Mouse (Mus musculus): ENCODE measurements around the gene Smug1. TPM values are rescaled to one million over a fixed set of nuclear protein-coding genes. Genes with fewer than 3 reads are reported as not detected.
A peak's percentile ranks its signal among the peaks of the same experiment; 100 is the strongest.

The Smug1 gene
- polyA plus RNA-seq, 1 experiment from 2014 or later: 15.8 TPM

GRCm38 (mm10) chr15:103156890-103157289 is 10.0 kb downstream of the Smug1 start:
- Histone ChIP-seq H3K27ac (replicated peaks) (no peak overlapping the region), H3K4me1 (0 out of 2 replicates have a peak, but pooled peaks cover 2% of the 10 kb centered on the region), H3K4me3 (no peak overlapping the region), H3K27me3 (replicated peaks) (peaks cover 39% of the 10 kb centered on the region), H3K9me3 (no peaks in the 10 kb centered on the region), H3K9ac (no peak overlapping the region), H3K36me3 (peaks cover 27% of the 10 kb centered on the region), H3K4me2 (no peak overlapping the region)
- 57% methylated on average over 7 of the region's 7 CpGs for WGBS
- ATAC-seq (ENCODE audit: extremely low read depth, insufficient number of reproducible peaks, low FRiP score, low TSS enrichment): no peak

- H3K9ac ChIP-seq: no peak overlapping the region
- H3K27me3 ChIP-seq (replicated peaks): peaks cover 49% of the 10 kb centered on the region
- no peak overlapping the region for H3K4me3 ChIP-seq
- no peak overlapping the region for H3K4me2 ChIP-seq
- no peaks in the 10 kb centered on the region for H3K9me3 ChIP-seq
- no peaks in the 10 kb centered on the region for H3K4me1 ChIP-seq
- H3K36me3 ChIP-seq: peaks cover 27% of the 10 kb centered on the region
- H3K27ac ChIP-seq (replicated peaks): no peak overlapping the region
- WGBS: 42% methylated on average over 32 of the region's 32 CpGs
- ATAC-seq (ENCODE audit: extremely low read depth, insufficient number of reproducible peaks, low FRiP score, low TSS enrichment): no peak
Observed at GRCm38 (mm10) chr15:103155366-103156321, 11.2 kb downstream of the Smug1 start.

- WGBS: 77% methylated on average over 4 of the region's 4 CpGs
- Histone ChIP-seq H3K4me2 (no peak overlapping the region), H3K4me1 (no peaks in the 10 kb centered on the region), H3K36me3 (peaks cover 27% of the 10 kb centered on the region), H3K9ac (no peak overlapping the region), H3K27ac (replicated peaks) (no peak overlapping the region), H3K27me3 (replicated peaks) (peaks cover 75% of the 10 kb centered on the region), H3K4me3 (no peak overlapping the region), H3K9me3 (no peaks in the 10 kb centered on the region)
- no peak for ATAC-seq (ENCODE audit: extremely low read depth, insufficient number of reproducible peaks, low FRiP score, low TSS enrichment)
Observed at GRCm38 (mm10) chr15:103152890-103153610, 13.8 kb downstream of the Smug1 start.

GRCm38 (mm10) chr15:103152371-103152770 is 14.5 kb downstream of the Smug1 start:
- H3K4me2 ChIP-seq: no peak overlapping the region
- no peak overlapping the region for H3K27ac ChIP-seq (replicated peaks)
- peaks cover 76% of the 10 kb centered on the region for H3K27me3 ChIP-seq (replicated peaks)
- no peak overlapping the region for H3K4me3 ChIP-seq
- H3K4me1 ChIP-seq: no peaks in the 10 kb centered on the region
- H3K36me3 ChIP-seq: peaks cover 22% of the 10 kb centered on the region
- WGBS: 72% methylated on average over 3 of the region's 3 CpGs
- no peak overlapping the region for H3K9ac ChIP-seq
- no peak for ATAC-seq (ENCODE audit: extremely low read depth, insufficient number of reproducible peaks, low FRiP score, low TSS enrichment)
- no peaks in the 10 kb centered on the region for H3K9me3 ChIP-seq

GRCm38 (mm10) chr15:103147779-103148178 is 19.1 kb downstream of the Smug1 start:
- Histone ChIP-seq H3K4me2 (no peak overlapping the region), H3K27ac (replicated peaks) (no peak overlapping the region), H3K9me3 (no peaks in the 10 kb centered on the region), H3K4me3 (no peak overlapping the region), H3K4me1 (peaks cover 4% of the 10 kb centered on the region), H3K36me3 (no peaks in the 10 kb centered on the region), H3K9ac (no peak overlapping the region), H3K27me3 (replicated peaks) (peaks cover 96% of the 10 kb centered on the region)
- no peak for ATAC-seq (ENCODE audit: extremely low read depth, insufficient number of reproducible peaks, low FRiP score, low TSS enrichment)
- WGBS: 59% methylated on average over 9 of the region's 9 CpGs

GRCm38 (mm10) chr15:103147422-103147690 is 19.5 kb downstream of the Smug1 start:
- Histone ChIP-seq H3K36me3 (no peaks in the 10 kb centered on the region), H3K4me3 (peak overlapping the region; percentile 57), H3K4me2 (peak overlapping the region; percentile 86), H3K27ac (replicated peaks) (no peak overlapping the region), H3K27me3 (replicated peaks) (peaks cover 93% of the 10 kb centered on the region), H3K9me3 (no peaks in the 10 kb centered on the region), H3K9ac (no peak overlapping the region), H3K4me1 (peaks cover 4% of the 10 kb centered on the region)
- no peak for ATAC-seq (ENCODE audit: extremely low read depth, insufficient number of reproducible peaks, low FRiP score, low TSS enrichment)
- 25% methylated on average over 3 of the region's 3 CpGs for WGBS

GRCm38 (mm10) chr15:103146627-103147421 is 20.1 kb downstream of the Smug1 start:
- Histone ChIP-seq H3K36me3 (no peaks in the 10 kb centered on the region), H3K27ac (replicated peaks) (no peak overlapping the region), H3K9me3 (no peaks in the 10 kb centered on the region), H3K27me3 (replicated peaks) (peaks cover 93% of the 10 kb centered on the region), H3K9ac (peak overlapping the region; percentile 79), H3K4me2 (peak overlapping the region; percentile 86), H3K4me3 (peak overlapping the region; percentile 57), H3K4me1 (peaks cover 4% of the 10 kb centered on the region)
- ATAC-seq (ENCODE audit: extremely low read depth, insufficient number of reproducible peaks, low FRiP score, low TSS enrichment): no peak
- WGBS: 2% methylated on average over 57 of the region's 57 CpGs

GRCm38 (mm10) chr15:103145635-103146299 is 21.1 kb downstream of the Smug1 start:
- Histone ChIP-seq H3K4me2 (no peak overlapping the region), H3K36me3 (no peaks in the 10 kb centered on the region), H3K9me3 (no peaks in the 10 kb centered on the region), H3K9ac (no peak overlapping the region), H3K27me3 (replicated peaks) (peaks cover 94% of the 10 kb centered on the region), H3K27ac (replicated peaks) (no peak overlapping the region), H3K4me3 (no peak overlapping the region), H3K4me1 (peaks cover 4% of the 10 kb centered on the region)
- ATAC-seq (ENCODE audit: extremely low read depth, insufficient number of reproducible peaks, low FRiP score, low TSS enrichment): no peak
- WGBS: 62% methylated on average over 11 of the region's 11 CpGs

- Histone ChIP-seq H3K9me3 (no peaks in the 10 kb centered on the region), H3K27me3 (replicated peaks) (peaks cover 94% of the 10 kb centered on the region), H3K4me3 (no peak overlapping the region), H3K36me3 (no peaks in the 10 kb centered on the region), H3K4me2 (no peak overlapping the region), H3K27ac (replicated peaks) (no peak overlapping the region), H3K9ac (no peak overlapping the region), H3K4me1 (peaks cover 4% of the 10 kb centered on the region)
- 24% methylated on average over 3 of the region's 3 CpGs for WGBS
- ATAC-seq (ENCODE audit: extremely low read depth, insufficient number of reproducible peaks, low FRiP score, low TSS enrichment): no peak
Observed at GRCm38 (mm10) chr15:103144176-103144575, 22.7 kb downstream of the Smug1 start.

GRCm38 (mm10) chr15:103135431-103135947 is 31.4 kb downstream of the Smug1 start:
- peak overlapping the region; percentile 66; the same call in 1 of the 2 replicates for H3K9ac ChIP-seq
- H3K9me3 ChIP-seq: 0 out of 2 replicates have a peak, but pooled peaks cover 3% of the 10 kb centered on the region
- WGBS: 20% methylated on average over 13 of the region's 13 CpGs
- peaks cover 95% of the 10 kb centered on the region for H3K27me3 ChIP-seq (replicated peaks)
- H3K4me3 ChIP-seq: no peak overlapping the region
- ATAC-seq (ENCODE audit: extremely low read depth, insufficient number of reproducible peaks, low FRiP score, low TSS enrichment): no peak
- no peaks in the 10 kb centered on the region for H3K36me3 ChIP-seq
- peak overlapping the region; percentile 81 for H3K27ac ChIP-seq (replicated peaks)
- peaks cover 30% of the 10 kb centered on the region for H3K4me1 ChIP-seq
- H3K4me2 ChIP-seq: peak overlapping the region; percentile 55

Data from heart, embryonic 13.5 days (tissue).